Mouse (Mus musculus): ENCODE results near the gene Cul3. TPM values are rescaled to one million over a fixed set of nuclear protein-coding genes. Genes with fewer than 3 reads are reported as not detected.
"Not testable (repeated sequence)": the region's sequence is repeated elsewhere in the genome, so short reads cannot be mapped to it uniquely, and the experiment has no call there.

Gene Cul3
- polyA plus RNA-seq, 1 experiment from 2014 or later: 58.1 TPM

DNA sequence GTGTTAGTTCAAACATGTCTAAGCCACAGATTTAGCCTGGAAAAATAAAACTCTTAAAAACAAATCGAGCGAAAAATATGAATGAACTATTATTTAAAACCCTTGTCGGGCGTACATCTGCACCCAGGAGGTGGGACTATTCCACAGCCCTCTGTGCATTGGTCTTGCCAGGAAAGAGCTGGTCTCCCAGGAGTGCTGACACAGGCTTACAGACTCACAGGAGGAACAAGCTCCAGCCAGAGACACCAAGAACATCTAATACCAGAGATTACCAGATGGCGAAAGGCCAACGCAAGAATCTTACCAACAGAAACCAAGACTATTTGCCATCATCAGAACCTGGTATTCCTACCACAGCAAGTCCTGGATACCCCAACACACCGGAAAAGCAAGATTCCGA, 23.2 kb upstream of the Cul3 start:
- H3K9ac ChIP-seq (replicated peaks; ENCODE audit: low read length): no peak overlapping the region
- H3K27ac ChIP-seq (replicated peaks; ENCODE audit: low read depth, low read length): no peak overlapping the region
- no peak overlapping the region for H3K4me2 ChIP-seq (ENCODE audit: low read depth, low read length)
- no peaks in the 10 kb centered on the region for H3K4me1 ChIP-seq (ENCODE audit: control insufficient read depth, insufficient read depth, low read length)
- no peaks in the 10 kb centered on the region for H3K36me3 ChIP-seq (replicated peaks; ENCODE audit: control insufficient read depth, insufficient read depth, low read depth, low read length)
- H3K27me3 ChIP-seq (ENCODE audit: control insufficient read depth, insufficient read depth, low read length): no peaks in the 10 kb centered on the region
- WGBS: 93% methylated on average over 8 of the region's 8 CpGs
- no peaks in the 10 kb centered on the region for H3K9me3 ChIP-seq (replicated peaks; ENCODE audit: control insufficient read depth, low read length)
- no peak overlapping the region for H3K4me3 ChIP-seq (ENCODE audit: low read depth, low read length)
- DNase-seq (ENCODE audit: low spot score): no peak
- no peak for ATAC-seq (replicated peaks; ENCODE audit: insufficient number of reproducible peaks, low FRiP score, low TSS enrichment, low read depth)

DNA sequence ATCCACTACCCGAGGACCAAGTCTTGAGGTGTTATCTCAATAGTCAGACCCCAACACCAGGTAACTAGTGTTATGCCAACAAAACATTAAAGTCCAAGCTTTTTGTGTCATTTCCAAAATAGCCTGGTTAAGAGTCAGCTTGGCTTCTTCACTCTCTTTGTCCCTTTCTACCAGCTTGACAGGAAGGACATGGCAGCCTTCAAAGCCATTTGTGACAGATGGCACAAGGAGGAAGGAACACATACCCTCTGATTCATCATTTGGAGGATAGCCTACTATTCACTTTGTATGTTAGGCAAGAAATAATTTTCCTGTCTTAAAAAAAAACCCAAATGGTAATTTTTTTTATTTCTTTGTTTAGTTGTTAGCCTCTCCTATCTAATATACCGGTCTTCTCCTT, 22.7 kb upstream of the Cul3 start:
- no peaks in the 10 kb centered on the region for H3K27me3 ChIP-seq (ENCODE audit: control insufficient read depth, insufficient read depth, low read length)
- 83% methylated on average over 2 of the region's 2 CpGs for WGBS
- ATAC-seq (replicated peaks; ENCODE audit: insufficient number of reproducible peaks, low FRiP score, low TSS enrichment, low read depth): no peak
- no peak overlapping the region for H3K4me3 ChIP-seq (ENCODE audit: low read depth, low read length)
- no peak for DNase-seq (ENCODE audit: low spot score)
- H3K36me3 ChIP-seq (replicated peaks; ENCODE audit: control insufficient read depth, insufficient read depth, low read depth, low read length): no peaks in the 10 kb centered on the region
- no peaks in the 10 kb centered on the region for H3K4me1 ChIP-seq (ENCODE audit: control insufficient read depth, insufficient read depth, low read length)
- no peak overlapping the region for H3K9ac ChIP-seq (replicated peaks; ENCODE audit: low read length)
- no peaks in the 10 kb centered on the region for H3K9me3 ChIP-seq (replicated peaks; ENCODE audit: control insufficient read depth, low read length)
- no peak overlapping the region for H3K4me2 ChIP-seq (ENCODE audit: low read depth, low read length)
- no peak overlapping the region for H3K27ac ChIP-seq (replicated peaks; ENCODE audit: low read depth, low read length)

DNA sequence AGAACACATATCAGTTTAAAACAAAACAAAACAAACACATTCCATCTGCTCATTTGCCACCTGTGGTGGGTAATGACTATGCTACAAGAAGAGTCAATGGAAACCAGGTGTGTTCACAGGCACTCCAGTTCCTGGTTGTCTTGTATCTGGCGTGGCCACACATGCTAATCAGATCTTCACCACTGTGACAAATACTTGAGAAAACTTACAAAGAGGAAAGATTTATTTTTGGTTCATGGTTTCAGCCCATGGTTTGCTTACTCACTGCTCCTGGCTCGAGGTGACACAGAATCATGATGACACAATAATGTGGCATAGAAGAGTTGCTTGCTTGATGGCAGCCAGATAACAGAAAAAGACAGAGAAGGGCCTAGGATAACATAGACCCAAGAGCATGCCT, 22.1 kb upstream of the Cul3 start:
- no peak overlapping the region for H3K27ac ChIP-seq (replicated peaks; ENCODE audit: low read depth, low read length)
- no peaks in the 10 kb centered on the region for H3K9me3 ChIP-seq (replicated peaks; ENCODE audit: control insufficient read depth, low read length)
- no peaks in the 10 kb centered on the region for H3K4me1 ChIP-seq (ENCODE audit: control insufficient read depth, insufficient read depth, low read length)
- WGBS: 60% methylated on average over 2 of the region's 2 CpGs
- no peak for ATAC-seq (replicated peaks; ENCODE audit: insufficient number of reproducible peaks, low FRiP score, low TSS enrichment, low read depth)
- H3K4me2 ChIP-seq (ENCODE audit: low read depth, low read length): no peak overlapping the region
- no peak overlapping the region for H3K4me3 ChIP-seq (ENCODE audit: low read depth, low read length)
- no peaks in the 10 kb centered on the region for H3K36me3 ChIP-seq (replicated peaks; ENCODE audit: control insufficient read depth, insufficient read depth, low read depth, low read length)
- no peak overlapping the region for H3K9ac ChIP-seq (replicated peaks; ENCODE audit: low read length)
- H3K27me3 ChIP-seq (ENCODE audit: control insufficient read depth, insufficient read depth, low read length): no peaks in the 10 kb centered on the region
- no peak for DNase-seq (ENCODE audit: low spot score)

DNA sequence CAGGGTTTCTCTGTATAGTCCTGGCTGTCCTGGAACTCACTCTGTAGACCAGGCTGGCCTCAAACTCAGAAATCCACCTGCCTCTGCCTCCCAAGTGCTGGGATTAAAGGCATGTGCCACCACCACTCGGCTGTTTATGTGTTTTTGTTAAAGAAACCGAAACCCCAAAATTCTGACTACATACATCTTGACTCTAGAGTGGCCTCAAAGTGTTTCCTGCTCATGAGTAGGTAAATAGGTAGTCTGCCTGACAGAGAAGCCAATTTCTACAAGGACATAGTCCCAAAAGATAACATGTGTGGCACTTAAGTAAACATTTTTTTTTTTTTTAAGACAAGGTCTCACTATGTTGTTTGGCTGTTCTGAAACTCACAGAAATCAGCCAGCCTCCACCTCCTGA, 21.5 kb upstream of the Cul3 start:
- H3K4me2 ChIP-seq (ENCODE audit: low read depth, low read length); ATAC-seq (replicated peaks; ENCODE audit: insufficient number of reproducible peaks, low FRiP score, low TSS enrichment, low read depth); H3K4me3 ChIP-seq (ENCODE audit: low read depth, low read length); H3K27ac ChIP-seq (replicated peaks; ENCODE audit: low read depth, low read length); H3K27me3 ChIP-seq (ENCODE audit: control insufficient read depth, insufficient read depth, low read length); H3K4me1 ChIP-seq (ENCODE audit: control insufficient read depth, insufficient read depth, low read length); H3K9me3 ChIP-seq (replicated peaks; ENCODE audit: control insufficient read depth, low read length); H3K9ac ChIP-seq (replicated peaks; ENCODE audit: low read length); H3K36me3 ChIP-seq (replicated peaks; ENCODE audit: control insufficient read depth, insufficient read depth, low read depth, low read length); DNase-seq (ENCODE audit: low spot score): not testable (repeated sequence)
- WGBS: 83% methylated on average over 2 of the region's 2 CpGs

DNA sequence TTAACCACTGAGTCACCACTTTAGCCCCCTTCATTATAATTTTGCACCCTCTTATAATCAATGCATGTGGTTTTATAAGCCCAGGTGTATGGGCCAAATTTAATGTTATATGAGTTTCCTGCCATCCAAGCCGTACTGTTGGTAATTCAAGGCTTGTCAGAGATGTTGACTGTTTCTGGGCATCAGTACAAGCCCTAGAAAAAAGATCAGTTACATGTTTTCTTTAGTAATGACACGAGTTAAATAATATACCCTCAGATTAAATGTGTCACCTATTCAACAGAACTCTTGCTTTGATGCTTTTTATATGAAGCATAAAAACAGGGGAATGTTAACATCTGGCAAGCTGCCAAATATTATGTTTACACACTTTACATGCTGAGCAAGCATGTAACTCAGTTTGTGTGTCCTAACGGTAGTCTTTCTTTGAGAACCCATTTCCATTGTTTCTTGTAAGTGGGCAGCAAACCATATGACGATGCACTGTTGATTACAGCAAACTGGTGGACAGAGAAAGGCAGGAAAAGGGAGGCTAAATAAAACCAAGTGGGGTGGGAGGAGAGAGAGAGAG, 19.8 kb upstream of the Cul3 start:
- Histone ChIP-seq H3K4me2 (ENCODE audit: low read depth, low read length) (no peak overlapping the region), H3K4me3 (ENCODE audit: low read depth, low read length) (no peak overlapping the region), H3K9ac (replicated peaks; ENCODE audit: low read length) (no peak overlapping the region), H3K27ac (replicated peaks; ENCODE audit: low read depth, low read length) (no peak overlapping the region), H3K36me3 (replicated peaks; ENCODE audit: control insufficient read depth, insufficient read depth, low read depth, low read length) (no peaks in the 10 kb centered on the region), H3K9me3 (replicated peaks; ENCODE audit: control insufficient read depth, low read length) (no peaks in the 10 kb centered on the region), H3K4me1 (ENCODE audit: control insufficient read depth, insufficient read depth, low read length) (no peaks in the 10 kb centered on the region), H3K27me3 (ENCODE audit: control insufficient read depth, insufficient read depth, low read length) (no peaks in the 10 kb centered on the region)
- WGBS: 66% methylated on average over 4 of the region's 4 CpGs
- no peak for ATAC-seq (replicated peaks; ENCODE audit: insufficient number of reproducible peaks, low FRiP score, low TSS enrichment, low read depth)
- no peak for DNase-seq (ENCODE audit: low spot score)

DNA sequence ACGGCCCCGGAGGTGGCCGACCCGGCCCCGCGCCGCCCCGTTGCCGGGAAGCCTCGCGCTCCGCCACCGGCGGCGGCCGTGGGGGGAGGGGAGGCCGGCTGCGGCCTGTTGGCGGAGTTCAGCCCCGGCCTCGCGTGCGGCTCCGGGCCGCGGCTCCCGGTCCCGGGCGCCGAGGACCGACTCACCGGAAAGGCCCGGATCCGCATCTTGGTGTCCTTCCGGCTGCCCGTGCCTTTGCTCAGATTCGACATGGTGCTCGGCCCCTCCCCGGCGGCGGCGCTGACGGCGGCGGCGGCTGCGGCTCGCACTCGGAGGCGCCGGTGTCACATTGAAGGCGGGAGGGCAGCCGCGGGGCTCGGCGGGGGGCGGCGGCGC, 232 bp downstream of the Cul3 start:
- H3K4me1 ChIP-seq (ENCODE audit: control insufficient read depth, insufficient read depth, low read length): no peaks in the 10 kb centered on the region
- peak overlapping the region; percentile 97 for H3K27ac ChIP-seq (replicated peaks; ENCODE audit: low read depth, low read length)
- H3K27me3 ChIP-seq (ENCODE audit: control insufficient read depth, insufficient read depth, low read length): no peaks in the 10 kb centered on the region
- H3K36me3 ChIP-seq (replicated peaks; ENCODE audit: control insufficient read depth, insufficient read depth, low read depth, low read length): no peaks in the 10 kb centered on the region
- peak overlapping the region; percentile 98 for H3K4me3 ChIP-seq (ENCODE audit: low read depth, low read length)
- H3K9ac ChIP-seq (replicated peaks; ENCODE audit: low read length): peak overlapping the region; percentile 97
- ATAC-seq (replicated peaks; ENCODE audit: insufficient number of reproducible peaks, low FRiP score, low TSS enrichment, low read depth): peak; percentile 14
- peak; percentile 63 for DNase-seq (ENCODE audit: low spot score)
- no peaks in the 10 kb centered on the region for H3K9me3 ChIP-seq (replicated peaks; ENCODE audit: control insufficient read depth, low read length)
- 0% methylated on average over 24 of the region's 59 CpGs for WGBS
- peak overlapping the region; percentile 53 for H3K4me2 ChIP-seq (ENCODE audit: low read depth, low read length)

DNA sequence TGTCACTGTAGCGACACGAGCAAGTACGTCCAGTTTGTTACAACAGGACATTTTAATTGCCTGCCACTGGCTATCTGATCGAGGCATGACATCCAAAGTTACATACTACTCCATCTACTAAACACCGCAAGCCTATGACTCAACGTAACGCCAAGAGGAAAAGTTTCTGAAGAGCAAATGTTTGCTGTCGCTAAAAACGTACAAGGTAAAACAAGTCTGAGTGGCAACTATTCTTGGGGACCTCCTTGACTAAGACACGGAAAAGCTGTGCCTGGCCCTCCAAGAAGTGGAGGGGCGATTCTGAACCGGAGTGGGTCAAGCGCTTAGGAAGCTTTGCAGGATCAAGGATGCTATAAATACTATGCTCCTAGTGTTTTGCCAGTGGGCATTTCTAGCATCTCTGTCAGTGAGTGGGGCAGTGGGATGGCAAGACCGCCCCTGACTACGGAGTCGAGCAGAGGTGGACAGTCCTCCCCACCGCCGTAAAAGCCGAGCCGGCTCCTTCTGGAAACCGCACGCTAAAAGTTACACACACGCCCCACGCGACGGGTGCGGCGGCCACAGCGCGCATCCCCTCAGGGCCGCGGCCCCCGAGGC, 757 bp downstream of the Cul3 start:
- ATAC-seq (replicated peaks; ENCODE audit: insufficient number of reproducible peaks, low FRiP score, low TSS enrichment, low read depth) (peak; percentile 27; the same call in 1 of the 2 replicates), DNase-seq (ENCODE audit: low spot score) (peak; percentile 15)
- H3K4me2 ChIP-seq (ENCODE audit: low read depth, low read length): peak overlapping the region; percentile 53
- WGBS: under 1% methylated on average over 33 of the region's 33 CpGs
- H3K9me3 ChIP-seq (replicated peaks; ENCODE audit: control insufficient read depth, low read length): no peaks in the 10 kb centered on the region
- peak overlapping the region; percentile 97 for H3K27ac ChIP-seq (replicated peaks; ENCODE audit: low read depth, low read length)
- H3K4me1 ChIP-seq (ENCODE audit: control insufficient read depth, insufficient read depth, low read length): no peaks in the 10 kb centered on the region
- H3K27me3 ChIP-seq (ENCODE audit: control insufficient read depth, insufficient read depth, low read length): no peaks in the 10 kb centered on the region
- H3K36me3 ChIP-seq (replicated peaks; ENCODE audit: control insufficient read depth, insufficient read depth, low read depth, low read length): no peaks in the 10 kb centered on the region
- H3K4me3 ChIP-seq (ENCODE audit: low read depth, low read length): peak overlapping the region; percentile 98
- H3K9ac ChIP-seq (replicated peaks; ENCODE audit: low read length): peak overlapping the region; percentile 97

DNA sequence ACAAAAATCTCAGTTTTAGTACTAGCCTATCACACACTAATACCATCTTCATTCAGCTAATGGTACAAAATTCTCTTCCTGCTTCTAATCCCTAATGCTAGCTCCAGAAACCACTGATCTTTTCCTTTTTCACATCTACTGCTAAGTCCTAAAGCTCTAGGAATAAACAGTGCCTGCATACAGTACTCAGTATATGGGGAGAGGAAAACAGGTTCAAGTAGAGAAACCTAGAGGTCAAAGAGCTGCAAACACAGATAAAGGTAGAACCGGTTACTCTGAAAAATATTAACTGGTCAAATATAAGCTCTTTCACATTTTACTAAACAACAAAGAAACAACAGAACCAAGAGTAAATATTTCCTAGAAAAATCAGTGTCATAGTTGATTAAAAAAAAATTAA, 1.9 kb downstream of the Cul3 start:
- H3K9ac ChIP-seq (replicated peaks; ENCODE audit: low read length): no peak overlapping the region
- H3K9me3 ChIP-seq (replicated peaks; ENCODE audit: control insufficient read depth, low read length): no peaks in the 10 kb centered on the region
- peak overlapping the region; percentile 18; the same call in 1 of the 2 replicates for H3K4me3 ChIP-seq (ENCODE audit: low read depth, low read length)
- ATAC-seq (replicated peaks; ENCODE audit: insufficient number of reproducible peaks, low FRiP score, low TSS enrichment, low read depth) (no peak), DNase-seq (ENCODE audit: low spot score) (no peak)
- H3K4me1 ChIP-seq (ENCODE audit: control insufficient read depth, insufficient read depth, low read length): no peaks in the 10 kb centered on the region
- no peak overlapping the region for H3K27ac ChIP-seq (replicated peaks; ENCODE audit: low read depth, low read length)
- H3K4me2 ChIP-seq (ENCODE audit: low read depth, low read length): peak overlapping the region; percentile 50
- no peaks in the 10 kb centered on the region for H3K27me3 ChIP-seq (ENCODE audit: control insufficient read depth, insufficient read depth, low read length)
- no peaks in the 10 kb centered on the region for H3K36me3 ChIP-seq (replicated peaks; ENCODE audit: control insufficient read depth, insufficient read depth, low read depth, low read length)
- 37% methylated on average over 1 of the region's 1 CpGs for WGBS

Data from embryonic facial prominence, embryonic 11.5 days (tissue).